Mouse (Mus musculus): ENCODE measurements around the gene Acd. TPM values are rescaled to one million over a fixed set of nuclear protein-coding genes. Genes with fewer than 3 reads are reported as not detected.

Gene Acd
- polyA plus RNA-seq, 1 experiment from 2014 or later, result 56.5 TPM

DNA sequence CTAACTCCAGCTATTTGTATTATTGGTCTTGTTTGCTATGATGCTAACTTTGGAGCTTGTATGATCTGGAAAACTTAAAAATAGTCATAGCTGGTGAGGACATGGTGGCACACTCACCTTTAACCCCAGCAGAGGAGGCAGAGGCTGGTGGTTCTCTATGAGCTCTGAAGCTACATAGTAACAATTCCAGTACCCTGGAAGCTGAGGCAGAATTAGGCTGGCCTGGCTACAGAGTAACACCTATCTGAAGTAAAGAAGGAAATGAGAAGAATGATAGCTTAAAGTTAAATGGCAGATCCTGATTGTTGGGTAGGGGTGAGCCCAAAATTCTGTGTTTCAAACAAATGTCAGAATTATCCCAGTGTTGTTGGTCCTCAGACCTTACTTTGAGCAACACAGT lies 43.3 kb downstream of the Acd start:
- peaks cover 2% of the 10 kb centered on the region; the same call in 1 of the 2 replicates for H3K36me3 ChIP-seq (replicated peaks; ENCODE audit: control insufficient read depth, insufficient read depth, low read depth, low read length)
- ATAC-seq (replicated peaks; ENCODE audit: insufficient number of reproducible peaks, low FRiP score, low TSS enrichment, low read depth) (no peak), DNase-seq (ENCODE audit: low spot score) (no peak)
- H3K9me3 ChIP-seq (replicated peaks; ENCODE audit: control insufficient read depth, low read length), result no peaks in the 10 kb centered on the region
- no peaks in the 10 kb centered on the region for H3K4me1 ChIP-seq (ENCODE audit: control insufficient read depth, insufficient read depth, low read length)
- no peak overlapping the region for H3K4me3 ChIP-seq (ENCODE audit: low read depth, low read length)
- H3K27me3 ChIP-seq (ENCODE audit: control insufficient read depth, insufficient read depth, low read length), result no peaks in the 10 kb centered on the region
- H3K4me2 ChIP-seq (ENCODE audit: low read depth, low read length), result no peak overlapping the region
- no peak overlapping the region for H3K27ac ChIP-seq (replicated peaks; ENCODE audit: low read depth, low read length)
- H3K9ac ChIP-seq (replicated peaks; ENCODE audit: low read length), result no peak overlapping the region

DNA sequence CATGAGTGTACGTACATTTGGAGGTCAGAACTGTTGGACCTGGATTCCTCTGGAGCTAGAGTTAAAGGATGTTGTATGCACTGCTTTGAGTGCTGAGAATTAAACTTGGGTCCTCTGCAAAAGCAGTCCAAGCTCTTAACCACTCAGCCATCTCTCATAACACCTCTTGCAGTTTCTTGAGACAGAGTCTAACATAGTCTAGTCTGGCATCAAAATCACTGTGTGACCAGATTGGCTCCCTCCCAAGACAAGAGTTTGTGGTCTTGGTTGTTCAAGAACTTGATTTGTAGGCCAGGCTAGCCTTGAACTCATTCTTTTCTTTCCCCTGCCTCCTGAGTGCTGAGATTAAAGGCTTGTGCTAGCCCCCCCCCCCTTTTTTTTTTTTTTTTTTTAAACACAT lies 52.0 kb downstream of the Acd start:
- peaks cover 10% of the 10 kb centered on the region for H3K36me3 ChIP-seq (replicated peaks; ENCODE audit: control insufficient read depth, insufficient read depth, low read depth, low read length)
- no peak overlapping the region for H3K4me2 ChIP-seq (ENCODE audit: low read depth, low read length)
- no peaks in the 10 kb centered on the region for H3K9me3 ChIP-seq (replicated peaks; ENCODE audit: control insufficient read depth, low read length)
- H3K9ac ChIP-seq (replicated peaks; ENCODE audit: low read length), result no peak overlapping the region
- 94% methylated on average over 1 of the region's 1 CpGs for WGBS
- H3K27me3 ChIP-seq (ENCODE audit: control insufficient read depth, insufficient read depth, low read length), result no peaks in the 10 kb centered on the region
- DNase-seq (ENCODE audit: low spot score) (no peak), ATAC-seq (replicated peaks; ENCODE audit: insufficient number of reproducible peaks, low FRiP score, low TSS enrichment, low read depth) (no peak)
- no peak overlapping the region for H3K27ac ChIP-seq (replicated peaks; ENCODE audit: low read depth, low read length)
- no peak overlapping the region for H3K4me3 ChIP-seq (ENCODE audit: low read depth, low read length)
- no peaks in the 10 kb centered on the region for H3K4me1 ChIP-seq (ENCODE audit: control insufficient read depth, insufficient read depth, low read length)

Other genes with a start within 250 kb of the Acd start
- 49.5 and 59.1 TPM in 2 replicates for gene Tppp3, start 229.6 kb downstream of the Acd start, polyA plus RNA-seq (2014; fragmentation: Nextera tagmentation; extraction: Ambion mirVana)
- gene Zdhhc1, start 204.2 kb downstream of the Acd start, polyA plus RNA-seq (2014; fragmentation: Nextera tagmentation; extraction: Ambion mirVana), result 15.0 and 17.9 TPM in 2 replicates
- gene Hsd11b2, start 182.3 kb downstream of the Acd start, polyA plus RNA-seq (2014; fragmentation: Nextera tagmentation; extraction: Ambion mirVana), result 11.9 and 12.6 TPM in 2 replicates
- 89.8 and 95.5 TPM in 2 replicates for gene Atp6v0d1, start 135.1 kb downstream of the Acd start, polyA plus RNA-seq (2014; fragmentation: Nextera tagmentation; extraction: Ambion mirVana)
- gene Ripor1, start 95.8 kb downstream of the Acd start, polyA plus RNA-seq (2014; fragmentation: Nextera tagmentation; extraction: Ambion mirVana), result 7.3 and 8.7 TPM in 2 replicates
- gene Ctcf, start 64.5 kb downstream of the Acd start, polyA plus RNA-seq (2014; fragmentation: Nextera tagmentation; extraction: Ambion mirVana), result 116 and 118 TPM in 2 replicates
- gene Agrp, start 63.7 kb downstream of the Acd start, polyA plus RNA-seq (2014; fragmentation: Nextera tagmentation; extraction: Ambion mirVana), result 1.0 and 1.7 TPM in 2 replicates
- 0.88 and 1.8 TPM in 2 replicates for gene Carmil2, start 14.8 kb downstream of the Acd start, polyA plus RNA-seq (2014; fragmentation: Nextera tagmentation; extraction: Ambion mirVana)
- gene Pard6a, start within 50 bp of the Acd start, polyA plus RNA-seq (2014; fragmentation: Nextera tagmentation; extraction: Ambion mirVana), result 13.2 and 16.3 TPM in 2 replicates
- 0.50 TPM in 1 of 2 replicates, not detected in the other for gene 4933405L10Rik, start 6.6 kb upstream of the Acd start, polyA plus RNA-seq (2014; fragmentation: Nextera tagmentation; extraction: Ambion mirVana)
- gene Enkd1, start 7.1 kb upstream of the Acd start, polyA plus RNA-seq (2014; fragmentation: Nextera tagmentation; extraction: Ambion mirVana), result 31.2 and 36.7 TPM in 2 replicates
- 24.5 and 26.6 TPM in 2 replicates for gene Gfod2, start 57.6 kb upstream of the Acd start, polyA plus RNA-seq (2014; fragmentation: Nextera tagmentation; extraction: Ambion mirVana)
- 11.2 and 13.0 TPM in 2 replicates for gene Ranbp10, start 126.2 kb upstream of the Acd start, polyA plus RNA-seq (2014; fragmentation: Nextera tagmentation; extraction: Ambion mirVana)
- 0.27 TPM in 1 of 2 replicates, not detected in the other for gene Tsnaxip1, start 126.6 kb upstream of the Acd start, polyA plus RNA-seq (2014; fragmentation: Nextera tagmentation; extraction: Ambion mirVana)
- 50.8 and 53.1 TPM in 2 replicates for gene Cenpt, start 152.2 kb upstream of the Acd start, polyA plus RNA-seq (2014; fragmentation: Nextera tagmentation; extraction: Ambion mirVana)
- gene Thap11, start 154.0 kb upstream of the Acd start, polyA plus RNA-seq (2014; fragmentation: Nextera tagmentation; extraction: Ambion mirVana), result 67.7 and 72.4 TPM in 2 replicates
- 262 and 323 TPM in 2 replicates for gene Nutf2, start 159.5 kb upstream of the Acd start, polyA plus RNA-seq (2014; fragmentation: Nextera tagmentation; extraction: Ambion mirVana)
- gene Edc4, start 179.8 kb upstream of the Acd start, polyA plus RNA-seq (2014; fragmentation: Nextera tagmentation; extraction: Ambion mirVana), result 31.8 and 35.4 TPM in 2 replicates
- gene Nrn1l, start 192.5 kb upstream of the Acd start, polyA plus RNA-seq (2014; fragmentation: Nextera tagmentation; extraction: Ambion mirVana), result 0.38 and 0.52 TPM in 2 replicates
- gene Pskh1, start 199.3 kb upstream of the Acd start, polyA plus RNA-seq (2014; fragmentation: Nextera tagmentation; extraction: Ambion mirVana), result 16.8 and 23.1 TPM in 2 replicates
- gene Ctrl, start 232.8 kb upstream of the Acd start, polyA plus RNA-seq (2014; fragmentation: Nextera tagmentation; extraction: Ambion mirVana), result 0.58 and 0.59 TPM in 2 replicates
- gene Psmb10, start 237.3 kb upstream of the Acd start, polyA plus RNA-seq (2014; fragmentation: Nextera tagmentation; extraction: Ambion mirVana), result 23.1 and 24.1 TPM in 2 replicates
- 0.84 and 1.1 TPM in 2 replicates for gene Lcat, start 242.3 kb upstream of the Acd start, polyA plus RNA-seq (2014; fragmentation: Nextera tagmentation; extraction: Ambion mirVana)